Mouse (Mus musculus): ENCODE measurements around the gene H2-Q10.
"Not testable (repeated sequence)": the region's sequence is repeated elsewhere in the genome, so short reads cannot be mapped to it uniquely, and the experiment has no call there.

H2-Q10 gene

DNA sequence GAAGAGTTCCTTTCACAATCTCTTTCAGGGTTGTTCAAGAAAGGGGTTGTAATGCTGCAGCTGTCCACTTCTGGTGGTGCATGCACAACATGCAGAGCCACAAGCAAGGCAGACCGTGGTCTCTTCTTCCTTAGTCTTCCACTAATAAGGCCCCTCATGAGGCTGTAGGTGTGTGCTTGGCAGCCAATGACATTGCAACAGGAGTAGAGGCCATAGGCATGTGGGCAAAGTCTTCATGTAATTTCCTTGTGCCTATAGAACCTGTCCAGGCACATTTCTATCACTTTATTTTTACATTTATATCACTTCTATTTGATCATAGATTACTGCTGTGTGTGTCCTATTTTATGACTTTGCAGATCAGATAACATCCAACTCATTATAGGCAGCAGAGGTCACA, 11.6 kb upstream of the H2-Q10 start:
- not testable (repeated sequence) for DNase-seq (ENCODE audit: low read depth)

DNA sequence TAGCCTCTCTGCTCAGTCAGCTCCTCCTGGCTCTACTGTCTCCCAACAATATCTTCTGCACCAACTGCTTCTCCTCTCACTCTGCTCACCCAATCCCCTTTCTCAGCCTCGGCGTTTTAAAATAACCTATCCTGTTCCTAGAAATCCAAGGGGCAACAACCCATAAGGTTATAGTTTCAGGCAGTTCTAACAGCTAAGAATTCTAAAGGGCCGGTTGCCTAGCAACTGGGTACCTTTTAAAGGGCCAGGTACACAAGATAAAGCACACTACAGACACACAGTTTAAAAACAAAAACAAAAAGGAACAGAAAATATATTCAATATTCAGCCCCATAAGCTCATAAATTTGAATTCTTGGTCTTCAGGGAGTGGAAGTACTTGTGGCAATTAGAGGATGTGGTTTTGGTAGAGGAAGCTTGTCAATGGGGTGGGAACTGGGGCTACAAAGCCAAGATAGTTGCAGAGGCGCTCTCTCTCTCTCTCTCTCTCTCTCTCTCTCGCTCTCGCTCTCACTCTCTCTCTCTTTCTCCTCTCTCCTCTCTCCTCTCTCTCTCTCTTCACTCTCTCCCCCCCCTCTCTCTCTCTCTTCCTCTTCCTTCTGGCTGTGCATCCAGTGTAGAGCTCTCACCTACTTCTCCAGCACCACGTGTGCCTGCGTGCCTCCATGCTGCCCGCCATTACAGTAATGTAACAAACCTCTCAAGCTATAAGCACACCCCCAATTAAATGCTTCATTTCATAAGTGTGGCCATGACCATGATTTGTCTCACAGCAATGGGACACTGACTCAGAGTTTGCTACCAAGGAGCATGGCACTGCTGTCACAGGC, 9.2 kb upstream of the H2-Q10 start:
- not testable (repeated sequence) for DNase-seq (ENCODE audit: low read depth)

DNA sequence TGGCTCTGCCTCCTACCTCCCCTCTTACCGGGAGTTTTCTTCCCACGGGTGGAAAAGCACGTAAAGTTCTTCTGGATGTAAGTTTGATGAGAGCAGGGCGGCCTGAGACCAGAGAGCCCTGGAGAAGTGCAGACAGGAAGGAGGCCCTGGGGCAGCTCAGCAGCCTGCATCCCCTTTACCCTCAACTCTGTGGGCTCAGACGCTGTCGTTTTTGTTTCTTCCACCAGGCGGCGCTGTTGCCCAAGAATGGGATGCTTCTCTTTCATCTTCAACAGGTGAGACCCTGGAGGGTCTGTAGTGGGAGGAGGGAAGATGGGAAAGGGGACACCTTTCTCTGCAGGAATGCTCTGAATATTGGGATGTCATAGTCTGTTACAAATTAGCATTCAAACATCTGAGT, 4.2 kb upstream of the H2-Q10 start:
- DNase-seq (ENCODE audit: low read depth), result not testable (repeated sequence)

DNA sequence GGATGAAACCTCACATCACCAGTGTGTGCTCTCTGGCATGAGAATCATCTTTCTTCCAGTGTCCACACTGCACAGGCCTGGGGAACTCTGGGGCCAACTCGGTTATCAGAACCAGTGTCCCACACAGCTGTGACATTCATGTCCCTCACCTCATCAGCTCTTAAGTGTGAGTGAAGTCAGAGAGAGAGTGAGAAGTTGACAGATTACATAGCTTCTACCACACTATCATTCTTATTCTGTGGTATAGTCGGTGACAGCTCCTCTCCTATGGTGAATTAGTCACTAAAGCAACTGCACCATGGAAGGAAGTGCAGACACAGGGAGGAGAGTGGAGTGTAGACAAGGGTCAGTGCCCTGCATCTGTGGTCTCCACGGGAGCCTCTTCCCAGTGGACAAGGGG, 953 bp upstream of the H2-Q10 start:
- DNase-seq (ENCODE audit: low read depth), result not testable (repeated sequence)

DNA sequence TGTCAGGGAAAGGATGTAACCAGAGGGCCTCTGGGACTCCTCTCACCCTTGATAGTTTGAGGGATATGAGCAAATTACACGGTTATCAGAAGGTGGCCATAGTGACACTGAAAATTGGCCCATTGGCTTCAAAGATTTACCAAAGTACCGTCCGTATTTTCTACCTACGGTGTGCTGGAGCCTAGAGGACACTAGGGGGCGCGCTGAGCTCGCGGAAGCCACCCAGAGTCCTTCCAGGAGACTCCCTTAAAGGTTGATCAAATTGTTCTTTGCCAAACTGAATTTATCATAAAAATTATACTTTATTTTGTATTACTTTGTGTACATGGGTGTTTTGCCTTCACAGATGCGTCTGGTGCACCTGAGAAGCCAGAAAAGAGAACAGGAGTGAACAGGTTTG, 14.2 kb downstream of the H2-Q10 start:
- DNase-seq (ENCODE audit: low read depth), result peak; percentile 71

DNA sequence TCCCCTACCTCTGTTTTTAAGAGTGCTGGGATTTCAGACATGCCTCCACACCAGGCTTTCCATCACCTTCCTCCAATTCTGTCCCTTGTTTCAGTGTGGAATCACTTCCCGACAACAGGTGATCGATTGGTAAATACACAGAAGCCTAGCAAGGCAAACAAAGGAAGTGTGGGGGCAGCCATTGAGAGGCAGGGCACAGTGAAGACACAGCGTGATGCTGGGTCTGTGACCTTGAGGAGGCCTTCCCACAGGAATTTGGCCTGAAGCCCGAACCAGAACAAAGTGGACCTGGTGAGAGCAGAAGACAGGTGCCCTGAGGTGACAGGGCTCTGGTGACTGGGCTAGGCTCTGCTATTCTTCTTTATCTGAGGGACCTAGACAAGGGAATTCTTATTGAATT, 15.8 kb downstream of the H2-Q10 start:
- DNase-seq (ENCODE audit: low read depth), result no peak

DNA sequence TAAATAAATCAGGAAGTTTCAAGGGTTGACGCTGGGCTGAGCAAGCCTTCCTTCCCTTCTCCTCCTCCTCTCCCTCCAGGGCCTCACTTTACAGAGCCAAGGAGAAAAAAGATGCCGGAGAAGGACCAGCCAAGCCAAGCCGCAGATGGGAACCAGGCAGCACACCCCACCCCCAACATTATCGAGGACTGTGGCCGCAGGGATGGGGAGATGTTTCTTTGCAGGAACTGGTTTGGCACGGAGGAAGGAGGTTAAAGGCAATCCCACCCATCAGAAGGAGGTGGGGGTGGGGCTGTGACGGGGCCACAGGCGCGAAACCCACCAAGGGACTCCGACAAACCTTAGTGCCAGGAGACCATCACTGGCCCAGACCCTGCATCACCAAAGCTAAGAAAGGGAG, 16.8 kb downstream of the H2-Q10 start:
- no peak for DNase-seq (ENCODE audit: low read depth)

DNA sequence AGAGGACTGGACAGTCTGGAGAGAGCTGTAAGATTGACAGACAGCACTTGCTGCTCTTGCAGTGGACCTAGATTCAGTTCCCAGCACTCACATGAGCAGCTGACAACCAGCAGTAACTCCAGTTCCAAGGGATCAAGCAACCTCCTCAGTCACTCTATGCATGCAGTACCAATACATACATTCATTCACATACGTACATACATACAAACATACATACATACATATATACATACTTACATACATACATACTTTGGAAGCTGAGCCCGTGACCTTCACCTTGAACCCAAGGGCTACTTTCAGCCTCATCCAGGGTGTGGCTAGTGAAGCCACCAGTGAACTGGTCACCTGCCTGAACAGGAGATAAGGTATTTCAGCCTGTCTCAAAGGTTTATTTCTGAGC, 18.2 kb downstream of the H2-Q10 start:
- no peak for DNase-seq (ENCODE audit: low read depth)

DNA sequence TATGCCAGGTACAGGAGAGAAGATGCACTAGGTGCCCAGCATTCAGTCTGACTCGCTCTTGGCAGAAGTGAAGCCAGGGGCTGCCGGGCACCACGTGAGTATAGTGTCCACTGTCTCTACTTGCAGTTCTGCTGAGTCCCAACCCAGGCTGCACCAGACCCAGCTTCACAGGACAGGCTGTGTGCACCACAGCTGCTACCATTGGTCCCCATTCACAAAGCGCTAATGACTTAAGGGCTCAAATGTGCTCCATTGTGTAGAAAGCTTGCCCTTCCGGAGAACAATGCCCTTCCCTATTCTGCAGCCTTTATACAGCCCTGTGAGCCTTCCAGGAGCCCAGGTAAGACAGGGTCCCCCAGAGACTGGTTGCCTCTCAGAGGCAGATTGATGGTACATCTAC, 20.4 kb downstream of the H2-Q10 start:
- DNase-seq (ENCODE audit: low read depth), result no peak

DNA sequence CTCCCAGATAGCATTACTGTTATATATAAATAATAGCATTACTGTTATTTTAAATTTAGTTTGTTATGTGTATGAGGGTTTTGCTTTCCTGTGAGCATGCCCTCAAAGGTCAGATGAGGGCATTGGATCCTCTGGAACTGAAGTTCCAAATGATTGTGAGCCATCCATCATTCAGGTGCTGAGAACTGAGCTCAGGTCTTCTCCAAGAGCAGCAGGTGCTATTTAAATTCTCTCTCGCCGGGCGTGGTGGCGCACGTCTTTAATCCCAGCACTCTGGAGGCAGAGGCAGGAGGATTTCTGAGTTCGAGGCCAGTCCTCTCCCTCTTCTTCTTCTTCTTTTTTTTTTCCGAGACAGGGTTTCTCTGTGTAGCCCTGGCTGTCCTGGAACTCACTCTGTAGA, 27.2 kb downstream of the H2-Q10 start:
- no peak for DNase-seq (ENCODE audit: low read depth)

DNA sequence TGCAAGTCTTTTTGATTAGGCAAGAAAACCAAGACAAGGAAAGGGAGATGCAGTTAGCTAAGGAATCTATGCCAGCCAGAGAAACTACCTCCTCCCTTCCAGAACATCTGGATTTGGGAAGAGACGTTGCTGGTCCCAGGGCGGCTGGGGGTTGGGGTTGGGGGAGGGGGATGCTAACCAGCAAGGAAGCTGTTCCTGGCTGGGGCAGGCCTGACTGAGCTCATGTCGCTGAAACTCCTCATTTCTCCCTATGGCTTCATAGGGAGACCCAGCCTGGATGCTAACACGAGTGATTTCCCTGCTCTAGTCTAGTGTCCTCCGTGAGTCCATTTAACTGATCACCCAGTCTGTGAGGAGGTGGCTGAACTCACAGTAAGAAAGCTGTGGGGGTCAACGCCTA, 32.3 kb downstream of the H2-Q10 start:
- DNase-seq (ENCODE audit: low read depth), result no peak

DNA sequence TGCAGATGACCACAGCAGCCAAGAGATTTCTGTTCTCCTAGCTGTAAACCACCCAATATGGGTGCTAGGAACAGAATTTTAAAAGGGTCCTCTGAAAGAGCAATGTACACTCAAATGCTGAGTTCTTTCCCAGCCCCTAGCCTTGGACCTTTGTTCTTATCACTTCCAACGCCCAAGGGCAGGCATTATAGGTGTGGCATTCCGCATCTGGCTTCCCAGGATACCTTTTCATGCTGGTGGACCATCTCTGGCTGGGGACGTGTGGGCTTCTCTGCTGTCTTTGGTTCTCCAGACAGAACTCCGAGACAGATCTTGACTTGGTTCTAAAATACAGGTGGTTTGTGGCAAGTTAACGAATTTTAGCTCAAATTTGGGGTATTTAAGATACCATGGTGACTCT, 32.9 kb downstream of the H2-Q10 start:
- no peak for DNase-seq (ENCODE audit: low read depth)

DNA sequence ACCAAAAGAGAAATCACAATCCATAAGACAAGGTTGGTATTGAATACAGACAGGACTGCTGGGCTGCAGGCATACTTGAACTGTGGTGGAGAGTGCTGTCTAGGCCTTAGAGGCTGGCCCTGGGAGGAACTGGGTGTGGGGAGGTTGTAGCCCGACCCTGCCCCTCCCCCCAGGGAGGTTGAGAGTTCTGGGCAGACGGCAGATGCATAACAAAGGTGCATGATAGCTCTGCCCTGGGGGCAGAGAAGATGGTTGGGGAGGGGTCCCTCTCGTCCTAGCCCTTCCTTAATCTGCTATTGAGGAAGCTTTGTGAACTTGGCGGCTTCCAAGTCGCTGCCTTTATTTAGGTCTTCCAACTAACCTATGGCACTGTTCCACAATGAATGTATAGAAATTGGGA, 34.0 kb downstream of the H2-Q10 start:
- DNase-seq (ENCODE audit: low read depth), result no peak

DNA sequence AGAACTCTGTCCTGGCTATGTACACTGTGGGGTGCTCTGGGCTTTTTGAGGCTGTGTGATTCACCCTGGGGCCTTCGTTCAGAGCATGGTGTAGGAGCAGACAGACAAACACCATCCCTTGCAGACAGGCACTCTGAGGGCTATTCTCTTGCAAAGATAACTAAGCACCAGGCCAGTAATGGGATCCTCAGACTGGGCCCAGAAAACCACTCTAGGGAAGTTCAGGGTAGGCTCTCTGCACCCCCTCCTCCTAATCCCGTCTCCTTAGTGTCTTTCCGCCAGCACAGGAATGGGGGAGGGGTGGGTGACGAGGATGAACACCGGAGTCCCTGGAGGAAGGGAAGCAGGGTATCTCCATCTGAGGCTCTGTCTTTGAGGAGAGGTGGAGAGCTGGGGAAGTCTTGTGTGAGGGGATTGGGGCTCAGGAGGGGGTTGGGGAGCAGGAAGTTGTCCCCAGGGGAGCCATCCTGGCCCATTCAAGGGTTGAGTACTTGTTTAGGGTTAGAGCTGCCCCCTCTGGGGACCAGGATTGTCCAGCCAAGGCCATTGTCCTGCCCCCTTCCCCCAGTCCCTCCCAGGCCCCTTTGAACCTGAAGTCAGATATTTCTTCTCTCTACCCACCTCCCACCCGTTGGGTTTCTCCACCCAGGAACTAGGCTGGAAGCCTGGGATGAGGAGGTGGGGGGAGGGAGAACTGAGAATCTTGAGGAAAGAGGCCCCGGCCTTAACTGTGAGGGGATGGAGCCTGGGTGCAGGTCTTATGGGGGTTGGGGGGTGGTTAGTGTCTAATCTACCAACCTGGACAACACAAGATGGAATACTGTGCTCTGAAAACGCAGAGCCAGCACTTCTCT, 35.0 kb downstream of the H2-Q10 start:
- no peak for DNase-seq (ENCODE audit: low read depth)

DNA sequence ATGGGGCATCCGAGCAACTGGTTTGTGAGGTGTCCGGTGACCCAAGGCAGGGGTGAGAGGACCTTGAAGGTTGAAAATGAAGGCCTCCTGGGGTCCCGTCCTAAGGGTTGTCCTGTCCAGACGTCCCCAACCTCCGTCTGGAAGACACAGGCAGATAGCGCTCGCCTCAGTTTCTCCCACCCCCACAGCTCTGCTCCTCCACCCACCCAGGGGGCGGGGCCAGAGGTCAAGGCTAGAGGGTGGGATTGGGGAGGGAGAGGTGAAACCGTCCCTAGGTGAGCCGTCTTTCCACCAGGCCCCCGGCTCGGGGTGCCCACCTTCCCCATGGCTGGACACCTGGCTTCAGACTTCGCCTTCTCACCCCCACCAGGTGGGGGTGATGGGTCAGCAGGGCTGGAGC, 35.9 kb downstream of the H2-Q10 start, which contains the start of gene Pou5f1:
Gene Pou5f1, plus strand, starts transcription at position 243 of the 400 bp plus-strand sequence.
- no peak for DNase-seq (ENCODE audit: low read depth)

DNA sequence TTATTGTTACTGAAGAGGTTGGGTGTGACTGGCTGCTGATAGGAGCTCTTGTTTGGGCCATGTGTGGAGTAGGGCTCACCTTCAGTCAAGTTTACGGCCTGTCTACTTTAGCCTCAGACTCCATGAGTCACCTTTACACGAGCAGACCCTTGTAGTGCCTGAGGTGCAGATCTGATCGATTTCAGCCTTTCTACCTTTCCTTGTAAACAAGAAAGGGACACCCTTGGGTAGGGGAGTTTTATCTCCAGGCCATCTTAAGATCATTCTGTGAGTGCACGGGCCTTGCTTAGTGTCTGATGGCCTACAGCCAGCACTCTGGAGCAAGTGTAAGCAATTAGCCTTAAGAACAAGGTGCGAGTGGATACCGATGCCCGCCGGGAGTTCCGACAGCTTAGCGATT, 37.0 kb downstream of the H2-Q10 start:
- no peak for DNase-seq (ENCODE audit: low read depth)

DNA sequence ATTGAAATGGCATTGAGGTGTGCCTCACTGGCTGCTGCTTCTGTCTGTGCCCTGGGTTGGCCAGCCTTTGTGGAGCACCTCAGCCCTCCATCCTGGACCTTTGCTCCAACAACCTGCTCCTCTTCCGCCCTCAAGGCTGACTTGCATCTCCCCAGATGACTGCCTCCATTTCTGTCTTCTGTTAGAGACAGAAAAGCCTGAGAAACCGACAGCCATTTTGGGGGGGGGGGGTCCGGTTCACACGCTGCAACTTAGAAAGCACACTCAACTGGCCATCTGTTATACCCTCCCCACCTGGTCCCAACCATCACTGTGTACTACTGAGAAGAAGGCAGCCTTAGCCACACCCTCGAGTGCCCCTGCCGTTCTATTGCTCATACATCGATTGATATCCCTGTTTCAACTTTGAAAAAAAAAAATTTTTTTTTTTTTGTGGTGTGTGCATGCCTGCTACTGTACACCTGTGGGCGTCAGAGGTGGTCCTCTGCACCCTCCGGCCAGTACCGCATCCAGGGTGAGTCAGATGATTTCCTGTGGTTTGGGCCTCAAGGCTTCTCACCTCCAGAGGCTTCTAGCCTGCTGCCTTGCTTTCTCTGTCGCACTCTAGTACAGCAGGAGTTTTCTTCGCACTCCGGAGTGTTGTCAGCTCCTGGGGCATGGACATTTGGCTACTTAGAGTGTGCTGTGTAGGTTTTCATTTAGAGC, 37.8 kb downstream of the H2-Q10 start:
- DNase-seq (ENCODE audit: low read depth), result peak; percentile 34

DNA sequence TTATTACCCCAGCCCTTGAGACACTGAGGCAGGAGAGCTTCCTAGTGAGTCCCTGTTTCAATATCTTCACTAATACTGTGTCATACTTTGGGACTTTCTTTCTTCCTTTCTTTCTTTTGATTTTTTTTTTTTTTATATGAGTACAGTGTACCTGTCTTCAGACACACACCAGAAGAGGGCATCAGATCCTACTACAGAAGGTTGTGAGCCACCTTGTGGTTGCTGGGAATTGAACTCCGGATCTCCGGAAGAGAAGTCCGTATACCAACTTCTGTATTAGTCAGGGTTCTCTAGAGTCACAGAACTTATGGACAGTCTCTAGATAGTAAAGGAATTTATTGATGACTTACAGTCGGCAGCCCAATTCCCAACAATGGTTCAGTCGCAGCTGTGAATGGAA, 38.4 kb downstream of the H2-Q10 start:
- not testable (repeated sequence) for DNase-seq (ENCODE audit: low read depth)

DNA sequence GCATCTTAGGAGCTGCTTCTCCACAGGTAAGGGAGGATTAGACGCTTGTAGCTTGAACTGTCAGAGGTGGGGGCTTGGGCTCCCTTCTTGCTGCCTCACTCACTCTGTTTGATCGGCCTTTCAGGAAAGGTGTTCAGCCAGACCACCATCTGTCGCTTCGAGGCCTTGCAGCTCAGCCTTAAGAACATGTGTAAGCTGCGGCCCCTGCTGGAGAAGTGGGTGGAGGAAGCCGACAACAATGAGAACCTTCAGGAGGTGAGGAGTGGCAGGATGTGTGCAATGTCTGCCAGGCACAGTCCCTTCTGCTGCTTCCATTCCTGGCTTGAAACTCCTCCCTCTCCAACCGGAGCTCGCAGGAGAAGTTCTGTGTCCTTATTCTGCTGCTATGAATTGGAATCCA, 39.4 kb downstream of the H2-Q10 start:
- peak; percentile 62 for DNase-seq (ENCODE audit: low read depth)

DNA sequence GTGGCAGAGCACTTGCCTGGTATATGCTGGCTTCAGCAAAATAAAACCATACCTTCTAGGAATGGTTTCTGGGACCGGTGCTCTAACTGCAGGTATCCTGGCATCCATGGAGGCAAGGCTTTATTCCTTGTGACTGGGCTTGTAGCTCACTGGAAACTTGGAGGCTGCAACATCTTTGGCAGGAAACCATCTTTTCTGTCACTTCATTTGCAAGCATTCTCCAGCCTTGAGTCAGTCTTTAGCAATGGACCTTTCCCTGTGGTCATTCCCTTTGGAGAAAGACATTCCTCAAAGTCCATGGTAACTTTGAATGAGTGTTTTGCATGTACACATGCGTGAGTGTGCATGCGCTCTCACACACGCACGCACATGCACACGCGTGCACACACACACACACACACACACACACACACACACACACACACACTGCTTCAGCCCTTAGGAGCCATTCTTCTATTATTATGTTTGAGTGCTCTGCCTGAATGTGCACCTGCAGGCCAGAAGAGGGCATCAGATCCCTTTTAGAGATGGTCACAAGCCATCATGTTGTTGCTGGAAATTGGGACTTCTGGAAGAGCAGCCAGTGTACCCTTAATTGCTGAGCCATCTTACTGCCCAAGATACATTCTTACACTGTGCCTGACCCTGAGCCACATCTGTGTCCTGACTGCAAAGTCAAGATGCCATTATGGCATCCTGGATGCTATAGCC, 43.2 kb downstream of the H2-Q10 start:
- DNase-seq (ENCODE audit: low read depth), result peak; percentile 56

DNA sequence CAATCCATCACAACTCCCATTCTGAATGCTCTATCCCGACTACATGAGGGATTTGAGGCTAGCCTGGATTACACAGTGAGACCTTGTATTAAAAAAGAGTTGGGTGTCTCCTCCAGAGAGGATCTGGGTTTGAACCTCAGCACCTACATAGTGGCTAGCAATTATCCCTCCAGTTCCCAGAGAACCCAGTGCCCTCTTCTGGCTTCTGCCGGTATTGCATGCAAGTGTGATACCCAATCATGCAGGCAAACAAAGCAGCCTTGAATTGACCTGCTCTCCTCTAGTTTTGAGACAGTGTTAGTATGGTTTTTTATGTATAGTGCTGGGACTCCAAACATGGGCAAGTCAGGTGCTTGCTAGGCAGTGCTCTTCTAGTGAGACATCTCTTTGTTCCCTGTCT, 44.0 kb downstream of the H2-Q10 start:
- peak; percentile 70 for DNase-seq (ENCODE audit: low read depth)

DNA sequence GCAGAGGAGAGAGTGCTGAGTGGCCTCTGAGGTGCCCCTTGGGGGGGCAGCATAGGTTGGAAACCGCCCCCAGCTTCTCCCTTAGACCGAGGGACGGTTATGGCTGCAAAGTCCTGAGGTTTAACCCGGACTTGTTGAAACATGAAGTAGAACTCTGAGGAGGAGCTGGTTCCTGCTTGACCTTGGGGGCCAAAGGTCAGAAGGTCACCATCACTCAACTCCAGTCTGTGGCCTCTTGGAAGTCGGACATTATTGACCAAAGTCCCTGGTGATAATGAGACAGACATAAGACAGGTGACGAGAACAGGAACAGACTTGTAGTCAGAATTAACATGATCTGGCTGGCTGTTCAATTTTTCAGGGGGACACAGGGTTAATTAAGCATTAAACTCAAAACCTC, 44.9 kb downstream of the H2-Q10 start:
- DNase-seq (ENCODE audit: low read depth), result no peak

Data from 416B (cell line).